Mouse (Mus musculus) layer of hippocampus, adult 2 months (tissue): ENCODE data around the gene Vipas39. TPM values are rescaled to one million over a fixed set of nuclear protein-coding genes. Genes with fewer than 3 reads are reported as not detected.
A peak's percentile ranks its signal among the peaks of the same experiment; 100 is the strongest.
"Not testable (repeated sequence)": the region's sequence is repeated elsewhere in the genome, so short reads cannot be mapped to it uniquely, and the experiment has no call there.

Experiments used
- DNase-seq, 2 experiments: peaks; one replicate each; pipeline ENCODE4 v3.0.0; 2022; ENCODE audit warnings: low spot score in 2 of 2
- H3K27ac ChIP-seq: fragments of 200-600 bp; 2 replicates; pipeline ENCODE4 v1.8.1; 2022
- H3K4me3 ChIP-seq: fragments of 200-600 bp; 2 replicates; pipeline ENCODE4 v1.8.1; 2022; ENCODE audit warnings: mild to moderate bottlenecking
- CTCF ChIP-seq: fragments of 200-600 bp; conservative IDR thresholded peaks from 2 replicates; pipeline ENCODE4 v1.8.1; 2022; ENCODE audit warnings: antibody characterized with exemption, mild to moderate bottlenecking, moderate library complexity
- long read RNA-seq, 2 experiments: library from polyadenylated mRNA; stranded (forward); transcript quantifications; one replicate each; pipeline ENCODE4 v2.0.0; 2021; ENCODE audit warnings: borderline mapping rate in 2 of 2
- total RNA-seq, 2 experiments: library from RNA; stranded (reverse); gene quantifications; 2 replicates each; pipeline ENCODE4 v1.2.3; 2021

The Vipas39 gene
- total RNA-seq = 10 to 100 TPM; 58.2 to 64.0 TPM
- long read RNA-seq, experiment 1, transcript Vipas39-202 (20 exons, 2,524 nt) = major isoform, 8 of 13 reads
- long read RNA-seq, experiment 1, partial matches to known transcripts = 4 of 13 reads
- long read RNA-seq, experiment 1, other reads (novel, unspliced or antisense) = 1 of 13 reads
- long read RNA-seq, experiment 2, transcript Vipas39-202 (20 exons, 2,524 nt) = major isoform, 14 of 30 reads
- long read RNA-seq, experiment 2, partial matches to known transcripts = 5 of 30 reads
- long read RNA-seq, experiment 2, other reads (novel, unspliced or antisense) = 10 of 30 reads

GRCm38 (mm10) chr12:87266108-87266826 lies at the start of gene Vipas39, which contains the start of gene Ahsa1:
TSS of gene Vipas39 (minus strand) at chr12:87266256.
TSS of gene Ahsa1 (plus strand) at chr12:87266479.
- TF ChIP-seq CTCF = no peak; the same call in 1 of the 2 replicates
- Histone ChIP-seq H3K27ac (peak within 1 kb of the TSS; percentile 94), H3K4me3 (peak within 1 kb of the TSS; percentile 88)
- peak; percentile 87 to 96 for DNase-seq

GRCm38 (mm10) chr12:87313098-87313497 lies 47.0 kb upstream of the Vipas39 start:
- Histone ChIP-seq H3K27ac (no peak overlapping the region), H3K4me3 (no peak overlapping the region)
- DNase-seq = no peak
- no peak for TF ChIP-seq CTCF

- H3K4me3 ChIP-seq, H3K27ac ChIP-seq, DNase-seq: not testable (repeated sequence)
These were observed 40.5 kb upstream of the Vipas39 start for GRCm38 (mm10) chr12:87306584-87306844.

- no peak for TF ChIP-seq CTCF
- Histone ChIP-seq H3K27ac (no peak overlapping the region), H3K4me3 (no peak overlapping the region)
- DNase-seq = no peak
These were observed 39.9 kb upstream of the Vipas39 start for GRCm38 (mm10) chr12:87305767-87306583.

GRCm38 (mm10) chr12:87301189-87301588 lies 35.1 kb upstream of the Vipas39 start:
- H3K4me3 ChIP-seq = no peak overlapping the region
- no peak for DNase-seq
- no peak for TF ChIP-seq CTCF
- H3K27ac ChIP-seq = no peak overlapping the region

DNA sequence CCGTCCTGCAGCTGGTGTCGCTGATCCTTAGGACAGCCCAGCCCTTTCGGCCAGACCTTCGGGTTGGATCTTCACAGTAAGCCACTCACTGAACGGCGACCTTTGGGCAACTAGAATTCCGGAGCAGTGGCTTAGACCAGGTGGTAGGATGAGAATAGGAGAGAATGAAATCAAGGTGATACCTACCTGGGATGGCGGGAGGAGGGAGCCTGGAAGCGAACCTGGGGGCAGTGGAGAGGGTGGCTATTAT lies 34.3 kb upstream of the Vipas39 start:
- Histone ChIP-seq H3K4me3 (peak overlapping the region; percentile 66), H3K27ac (no peak overlapping the region)
- no peak for DNase-seq
- TF ChIP-seq CTCF = no peak

DNA sequence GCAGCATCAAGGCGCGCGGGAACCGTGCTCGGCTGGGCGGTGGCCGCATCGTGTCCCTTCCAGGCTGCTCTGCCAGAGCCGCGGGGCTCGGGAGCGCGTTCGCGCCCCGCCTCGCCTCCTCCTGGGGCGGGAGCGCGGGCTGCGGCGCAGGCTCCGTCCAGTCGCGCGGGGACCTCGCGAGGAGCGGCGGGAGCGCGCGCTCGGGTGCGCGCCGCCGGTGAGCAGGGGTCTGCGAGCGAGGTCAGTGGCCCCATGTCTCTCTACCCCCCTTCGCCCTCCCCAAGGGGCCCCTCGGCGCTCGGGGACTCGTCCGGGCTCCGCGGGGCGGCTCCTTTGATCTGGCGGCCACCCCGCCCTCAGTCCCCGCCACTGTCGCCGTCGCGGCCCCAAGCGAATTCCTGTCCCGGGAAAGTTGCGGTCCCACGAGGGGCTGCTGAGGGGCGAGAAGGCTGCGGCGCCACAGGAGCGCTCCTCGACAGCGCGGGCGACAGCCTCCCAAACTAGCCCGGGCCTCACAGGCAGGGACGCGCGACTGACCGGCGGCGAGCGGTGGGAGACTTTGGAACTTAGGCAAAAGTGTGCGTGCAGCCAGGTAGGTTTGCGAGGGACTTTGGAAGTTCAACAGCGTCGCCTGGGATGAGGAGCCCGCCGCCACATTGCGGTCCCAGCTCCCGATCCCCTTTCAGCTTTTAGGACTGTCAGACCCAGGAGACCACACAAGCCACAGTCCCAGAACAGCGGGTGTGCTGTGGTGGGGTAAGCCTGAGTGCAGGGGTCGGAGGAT lies 33.8 kb upstream of the Vipas39 start, which contains the start of gene Ism2:
Gene Ism2 (minus strand): TSS at position 49 of the 784 bp plus-strand sequence.
- H3K4me3 ChIP-seq = peak within 1 kb of the TSS; percentile 66
- TF ChIP-seq CTCF = no peak
- no peak for DNase-seq
- H3K27ac ChIP-seq = no peak within 1 kb of the TSS

- H3K27ac ChIP-seq = no peak overlapping the region
- no peak for DNase-seq
- peak overlapping the region; percentile 66 for H3K4me3 ChIP-seq
- peak; percentile 46 for TF ChIP-seq CTCF
These were observed 33.1 kb upstream of the Vipas39 start for GRCm38 (mm10) chr12:87299037-87299656.

GRCm38 (mm10) chr12:87293934-87294333 lies 27.9 kb upstream of the Vipas39 start:
- no peak overlapping the region for H3K4me3 ChIP-seq
- no peak overlapping the region for H3K27ac ChIP-seq
- no peak for DNase-seq
- TF ChIP-seq CTCF = no peak

GRCm38 (mm10) chr12:87289100-87289499 lies 23.0 kb upstream of the Vipas39 start:
- no peak overlapping the region for H3K4me3 ChIP-seq
- no peak for TF ChIP-seq CTCF
- no peak overlapping the region for H3K27ac ChIP-seq
- no peak for DNase-seq

GRCm38 (mm10) chr12:87284726-87285125 lies 18.7 kb upstream of the Vipas39 start:
- no peak for TF ChIP-seq CTCF
- no peak overlapping the region for H3K4me3 ChIP-seq
- no peak for DNase-seq

DNA sequence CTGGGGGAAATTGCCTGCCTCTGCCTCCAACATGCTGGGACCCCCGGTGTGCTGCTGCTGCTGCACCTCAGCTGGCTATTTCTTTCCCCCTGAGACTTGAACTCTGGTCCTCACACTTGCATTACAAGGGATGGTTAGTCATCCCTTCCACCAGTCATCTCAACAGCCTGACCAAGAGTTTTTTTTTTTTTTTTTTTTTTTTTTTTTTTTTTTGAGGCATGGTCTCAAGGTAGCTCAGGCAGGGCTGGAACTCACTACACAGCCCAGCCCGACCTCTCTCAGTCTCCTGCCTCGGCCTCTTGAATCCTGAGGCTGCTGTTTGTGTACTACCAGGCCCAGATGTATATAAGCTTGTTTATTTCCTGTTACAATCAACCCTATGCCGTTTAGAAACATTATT lies 18.2 kb upstream of the Vipas39 start:
- DNase-seq = no peak

More at GRCm38 (mm10) chr12:87284726-87285125, 18.7 kb upstream of the Vipas39 start:
- H3K27ac ChIP-seq = no peak overlapping the region

More for the DNA sequence above, 18.2 kb upstream of the Vipas39 start:
- Histone ChIP-seq H3K27ac (no peak overlapping the region), H3K4me3 (no peak overlapping the region)
- TF ChIP-seq CTCF = no peak
